Mouse (Mus musculus) C2C12 (cell line): ENCODE measurements around the gene Stambp. TPM values are rescaled to one million over a fixed set of nuclear protein-coding genes. Genes with fewer than 3 reads are reported as not detected.
A peak's percentile ranks its signal among the peaks of the same experiment; 100 is the strongest.

ENCODE experiments used
- H3K27me3 ChIP-seq: one replicate; pipeline ENCODE4 v1.6.1; 2011; ENCODE audit not compliant: control insufficient read depth, insufficient read depth, insufficient read length
- H3K36me3 ChIP-seq: one replicate; pipeline ENCODE4 v1.6.1; 2011; ENCODE audit not compliant: control insufficient read depth, insufficient read depth
- H3K4me3 ChIP-seq: one replicate; pipeline ENCODE4 v1.5.1; 2011; ENCODE audit warnings: mild to moderate bottlenecking, control low read depth; ENCODE audit not compliant: poor library complexity, insufficient read depth, severe bottlenecking
- H3K79me2 ChIP-seq: one replicate; pipeline ENCODE4 v1.6.1; 2011; ENCODE audit not compliant: control insufficient read depth, insufficient read depth
- H3K79me3 ChIP-seq: one replicate; pipeline ENCODE4 v1.6.1; 2011; ENCODE audit warnings: low read depth, control low read depth
- H3ac ChIP-seq: one replicate; pipeline ENCODE3; 2011; ENCODE audit warnings: low read depth; ENCODE audit not compliant: control insufficient read depth, insufficient read length
- CEBPB ChIP-seq: IDR thresholded peaks from one replicate; pipeline ENCODE4 v1.6.1; 2011; ENCODE audit warnings: low read depth, mild to moderate bottlenecking, control low read depth, moderate library complexity
- CTCF ChIP-seq: IDR thresholded peaks from one replicate; pipeline ENCODE4 v1.5.1; 2011; ENCODE audit not compliant: control insufficient read depth, insufficient read depth, insufficient read length
- FOSL1 ChIP-seq: IDR thresholded peaks from one replicate; pipeline ENCODE4 v1.8.0; 2011; ENCODE audit warnings: mild to moderate bottlenecking, low read length; ENCODE audit not compliant: poor library complexity, insufficient read depth, severe bottlenecking
- MAX ChIP-seq: IDR thresholded peaks from one replicate; pipeline ENCODE4 v1.6.1; 2011; ENCODE audit warnings: mild to moderate bottlenecking, control low read depth
- MYOD1 ChIP-seq: IDR thresholded peaks from one replicate; pipeline ENCODE4 v1.6.1; 2011; ENCODE audit warnings: low read depth; ENCODE audit not compliant: control insufficient read depth, insufficient read length
- MYOG ChIP-seq: IDR thresholded peaks from one replicate; pipeline ENCODE4 v1.6.1; 2011; ENCODE audit not compliant: control insufficient read depth, insufficient read length; ENCODE audit errors: extremely low read depth
- USF1 ChIP-seq: IDR thresholded peaks from one replicate; pipeline ENCODE4 v1.6.1; 2011; ENCODE audit warnings: low read depth, mild to moderate bottlenecking, control low read depth, moderate library complexity
- polyA plus RNA-seq: library from polyadenylated mRNA; unstranded; fragments of >200 nt; fragmentation: generic; extraction: Trizol; gene quantifications from one replicate; pipeline ENCODE4 v1.2.1, GENCODE M21; 2012; ENCODE audit warnings: missing spikeins

The Stambp gene
- polyA plus RNA-seq, 1 experiment = 6.1 TPM

GRCm38 (mm10) chr6:83512495-83512894 lies 60.0 kb downstream of the Stambp start:
- TF ChIP-seq MYOD1 = no peak
- peak; percentile 65 for TF ChIP-seq CTCF
- TF ChIP-seq CEBPB = no peak
- Histone ChIP-seq H3ac (no peak overlapping the region), H3K27me3 (no peaks in the 10 kb centered on the region), H3K79me3 (no peaks in the 10 kb centered on the region), H3K36me3 (no peaks in the 10 kb centered on the region), H3K79me2 (no peaks in the 10 kb centered on the region), H3K4me3 (no peak overlapping the region)

- no peaks in the 10 kb centered on the region for H3K36me3 ChIP-seq
- H3K79me2 ChIP-seq = peaks cover 11% of the 10 kb centered on the region
- TF ChIP-seq MYOD1 (no peak), MAX (no peak), MYOG (no peak), CTCF (no peak), FOSL1 (no peak), USF1 (no peak), CEBPB (no peak)
- H3K79me3 ChIP-seq = no peaks in the 10 kb centered on the region
- no peak overlapping the region for H3ac ChIP-seq
- H3K4me3 ChIP-seq = no peak overlapping the region
- H3K27me3 ChIP-seq = no peaks in the 10 kb centered on the region
Measured at GRCm38 (mm10) chr6:83510210-83510609, 62.3 kb downstream of the Stambp start.

- H3K4me3 ChIP-seq = no peak overlapping the region
- H3ac ChIP-seq = no peak overlapping the region
- H3K79me3 ChIP-seq = peaks cover 4% of the 10 kb centered on the region
- H3K79me2 ChIP-seq = peaks cover 19% of the 10 kb centered on the region
- TF ChIP-seq FOSL1 (no peak), CEBPB (peak; percentile 16), MYOG (no peak), MAX (no peak), MYOD1 (no peak), USF1 (no peak), CTCF (peak; percentile 13)
- no peaks in the 10 kb centered on the region for H3K27me3 ChIP-seq
- no peaks in the 10 kb centered on the region for H3K36me3 ChIP-seq
Measured at GRCm38 (mm10) chr6:83509442-83509841, 63.1 kb downstream of the Stambp start.

GRCm38 (mm10) chr6:83507168-83507546 lies 65.4 kb downstream of the Stambp start:
- no peaks in the 10 kb centered on the region for H3K27me3 ChIP-seq
- peak overlapping the region; percentile 33 for H3ac ChIP-seq
- peak overlapping the region; percentile 16 for H3K4me3 ChIP-seq
- peaks cover 40% of the 10 kb centered on the region for H3K79me2 ChIP-seq
- peaks cover 6% of the 10 kb centered on the region for H3K79me3 ChIP-seq
- TF ChIP-seq CTCF (no peak), CEBPB (no peak), MYOD1 (no peak), MAX (no peak), MYOG (no peak), FOSL1 (no peak), USF1 (no peak)
- H3K36me3 ChIP-seq = no peaks in the 10 kb centered on the region

GRCm38 (mm10) chr6:83506258-83507167 lies 66.0 kb downstream of the Stambp start, which contains the start of gene Dguok:
TSS of gene Dguok (minus strand) at chr6:83506969.
- peaks cover 46% of the 10 kb centered on the region for H3K79me2 ChIP-seq
- no peaks in the 10 kb centered on the region for H3K36me3 ChIP-seq
- H3K79me3 ChIP-seq = peaks cover 6% of the 10 kb centered on the region
- peak within 1 kb of the TSS; percentile 60 for H3K4me3 ChIP-seq
- H3K27me3 ChIP-seq = no peaks in the 10 kb centered on the region
- peak within 1 kb of the TSS; percentile 93 for H3ac ChIP-seq
- TF ChIP-seq USF1 (no peak), MYOD1 (no peak), MYOG (no peak), MAX (peak; percentile 59)

GRCm38 (mm10) chr6:83505554-83505953 lies 67.0 kb downstream of the Stambp start:
- H3ac ChIP-seq = no peak overlapping the region
- H3K79me2 ChIP-seq = peaks cover 50% of the 10 kb centered on the region
- H3K36me3 ChIP-seq = no peaks in the 10 kb centered on the region
- TF ChIP-seq CTCF (no peak), USF1 (no peak), MAX (no peak), CEBPB (no peak), FOSL1 (no peak)
- H3K4me3 ChIP-seq = peak overlapping the region; percentile 60
- H3K27me3 ChIP-seq = no peaks in the 10 kb centered on the region
- peaks cover 6% of the 10 kb centered on the region for H3K79me3 ChIP-seq
